Mouse (Mus musculus): Measurements from ENCODE around the gene Smgc.
"Not testable (repeated sequence)": the region's sequence is repeated elsewhere in the genome, so short reads cannot be mapped to it uniquely, and the experiment has no call there.

DNA sequence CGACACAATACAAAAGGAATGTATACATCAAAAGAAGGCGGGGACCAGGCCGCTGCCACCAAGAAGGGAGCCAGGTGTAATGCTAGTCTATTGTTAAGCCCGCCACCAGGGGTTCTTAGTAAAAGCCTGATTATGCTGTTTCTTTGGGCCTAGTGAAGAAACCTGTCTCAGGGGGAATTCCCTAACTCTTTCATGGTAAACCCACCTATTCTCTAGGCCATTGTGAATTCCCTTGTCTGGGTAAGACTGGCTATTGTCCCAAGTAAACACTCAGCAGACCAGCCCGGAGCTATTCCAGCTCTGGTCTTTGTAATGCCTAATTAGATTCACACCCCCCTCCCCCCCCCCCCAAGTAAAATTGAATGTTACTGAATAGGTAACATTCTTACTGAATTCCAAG is 26.1 kb downstream of the Smgc start:
- not testable (repeated sequence) for TF ChIP-seq POLR2A (IDR thresholded peaks at IDR 0.05; ENCODE audit: low read depth, low read length); CTCF (IDR thresholded peaks at IDR 0.05; ENCODE audit: borderline replicate concordance, insufficient read depth, low read length)
